Mouse (Mus musculus): ENCODE measurements around the gene Ltb4r2. TPM values are rescaled to one million over a fixed set of nuclear protein-coding genes. Genes with fewer than 3 reads are reported as not detected.

Ltb4r2 gene
- polyA plus RNA-seq, 1 experiment from 2014 or later = 0.27 TPM

GRCm38 (mm10) chr14:55781310-55781709 is 20.1 kb downstream of the Ltb4r2 start:
- H3K9me3 ChIP-seq (ENCODE audit: control insufficient read depth, low read length) = no peaks in the 10 kb centered on the region
- no peak overlapping the region for H3K4me3 ChIP-seq (ENCODE audit: control insufficient read depth in 1 of 2, insufficient read depth in 1 of 2, low read depth in 1 of 2, low read length in 2 of 2)
- 14% methylated on average over 14 of the region's 14 CpGs for WGBS
- peaks cover 36% of the 10 kb centered on the region for H3K27me3 ChIP-seq (ENCODE audit: control insufficient read depth, insufficient read depth, low read length)
- 0 out of 4 replicates have a peak overlapping the region, but pooled peaks of 1 of the 2 experiments have one; percentile 34 for H3K27ac ChIP-seq (replicated peaks in 1 of 2; ENCODE audit: control insufficient read depth in 1 of 2, insufficient read depth in 1 of 2, low read depth in 2 of 2, low read length in 2 of 2)
- peaks cover 11 to 13% of the 10 kb centered on the region in 2 experiments; a peak in 3 of 4 replicates for H3K4me1 ChIP-seq (ENCODE audit: control insufficient read depth in 2 of 2, insufficient read depth in 2 of 2, low read length in 2 of 2)
- peak overlapping the region; percentile 63 for H3K4me2 ChIP-seq (ENCODE audit: low read length)
- H3K9ac ChIP-seq (ENCODE audit: low read length) = 0 out of 2 replicates have a peak overlapping the region, but pooled peaks have one; percentile 4
- peaks cover 22% of the 10 kb centered on the region for H3K36me3 ChIP-seq (ENCODE audit: control insufficient read depth, insufficient read depth, low read length)
- peak; percentile 36; the same call in 1 of the 2 replicates for ATAC-seq (ENCODE audit: insufficient number of reproducible peaks, insufficient read depth, low FRiP score, low read depth)

DNA sequence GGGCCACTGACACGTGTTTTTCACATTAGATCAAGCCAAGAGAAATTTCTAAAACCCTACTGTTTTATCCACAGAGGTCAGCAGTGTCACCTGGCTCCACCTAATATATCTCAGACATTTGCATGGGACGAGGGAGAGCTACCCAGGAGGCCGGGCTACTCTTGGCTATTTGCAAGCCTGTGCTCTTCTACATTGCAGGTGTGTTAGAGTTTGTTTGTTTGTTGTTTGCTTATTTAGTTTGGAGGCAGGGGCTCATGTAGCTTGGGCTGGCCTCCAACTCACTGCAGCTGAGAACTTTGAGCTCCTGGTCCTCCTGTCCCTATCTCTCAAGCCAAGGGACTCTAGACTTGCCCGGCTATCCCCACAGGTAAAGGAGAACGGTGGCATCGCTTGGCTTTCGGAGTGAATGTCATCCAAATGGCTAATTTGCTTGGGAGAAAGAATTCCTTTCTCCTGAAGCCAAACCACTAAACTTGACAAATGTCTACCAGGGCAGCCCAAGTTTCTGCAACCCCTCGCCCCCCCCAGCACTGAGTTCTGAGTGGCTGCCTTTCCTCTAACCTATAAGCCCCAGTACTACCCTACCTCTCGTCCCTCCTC is 21.2 kb downstream of the Ltb4r2 start:
- Histone ChIP-seq H3K36me3 (ENCODE audit: control insufficient read depth, insufficient read depth, low read length) (peaks cover 22% of the 10 kb centered on the region), H3K4me2 (ENCODE audit: low read length) (peak overlapping the region; percentile 63), H3K9ac (ENCODE audit: low read length) (peak overlapping the region; percentile 58), H3K27me3 (ENCODE audit: control insufficient read depth, insufficient read depth, low read length) (peaks cover 48% of the 10 kb centered on the region), H3K4me3 (ENCODE audit: control insufficient read depth in 1 of 2, insufficient read depth in 1 of 2, low read depth in 1 of 2, low read length in 2 of 2) (peak overlapping the region; percentile 33 to 51), H3K9me3 (ENCODE audit: control insufficient read depth, low read length) (no peaks in the 10 kb centered on the region), H3K27ac (replicated peaks in 1 of 2; ENCODE audit: control insufficient read depth in 1 of 2, insufficient read depth in 1 of 2, low read depth in 2 of 2, low read length in 2 of 2) (peak overlapping the region; percentile 58 to 89; a peak in 3 of 4 replicates), H3K4me1 (ENCODE audit: control insufficient read depth in 2 of 2, insufficient read depth in 2 of 2, low read length in 2 of 2) (peaks cover 7 to 9% of the 10 kb centered on the region in 2 experiments; a peak in 3 of 4 replicates)
- WGBS = 51% methylated on average over 9 of the region's 9 CpGs
- no peak for ATAC-seq (ENCODE audit: insufficient number of reproducible peaks, insufficient read depth, low FRiP score, low read depth)

DNA sequence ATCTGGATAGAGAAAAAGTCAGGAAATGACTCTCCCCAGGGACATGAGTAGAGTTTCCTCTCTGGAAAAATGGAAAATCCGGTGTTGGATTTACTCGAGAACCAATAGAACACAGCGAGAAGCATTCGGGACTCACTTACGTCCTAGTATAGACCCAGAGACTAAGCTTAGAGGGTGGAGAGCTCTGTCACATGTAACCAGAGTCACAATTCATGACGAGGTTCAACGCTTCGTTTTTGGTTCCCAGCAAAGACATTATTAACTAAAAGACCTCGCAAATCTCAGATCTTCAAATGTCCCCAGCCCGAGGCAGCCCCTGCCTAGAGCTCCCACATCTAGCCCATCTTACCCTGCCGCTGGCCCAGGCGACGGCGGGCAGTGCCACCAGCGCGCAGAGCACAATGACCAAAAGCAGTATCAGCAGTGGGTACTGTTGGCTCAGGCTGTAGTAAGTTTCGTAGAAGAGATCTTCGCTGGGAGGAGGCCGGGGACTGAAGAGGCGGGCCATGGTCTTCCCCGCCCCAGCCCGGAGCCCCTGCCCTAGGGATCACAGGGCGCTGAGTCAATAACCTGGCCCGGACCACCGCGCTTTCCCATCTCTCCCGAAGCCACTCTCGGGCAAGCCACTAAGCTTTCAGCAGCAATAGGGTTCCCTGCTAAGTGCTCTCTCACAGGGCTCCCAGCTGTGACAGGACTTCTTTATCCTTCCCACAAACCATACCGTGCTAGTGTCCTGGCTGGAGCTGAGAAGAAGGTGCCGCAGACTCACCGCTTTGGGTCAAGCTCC is 22.1 kb downstream of the Ltb4r2 start:
- H3K27ac ChIP-seq (replicated peaks in 1 of 2; ENCODE audit: control insufficient read depth in 1 of 2, insufficient read depth in 1 of 2, low read depth in 2 of 2, low read length in 2 of 2) = peak overlapping the region; percentile 80 to 89
- no peaks in the 10 kb centered on the region for H3K9me3 ChIP-seq (ENCODE audit: control insufficient read depth, low read length)
- H3K27me3 ChIP-seq (ENCODE audit: control insufficient read depth, insufficient read depth, low read length) = peaks cover 54% of the 10 kb centered on the region
- under 1% methylated on average over 31 of the region's 31 CpGs for WGBS
- H3K36me3 ChIP-seq (ENCODE audit: control insufficient read depth, insufficient read depth, low read length) = peaks cover 13% of the 10 kb centered on the region
- H3K4me2 ChIP-seq (ENCODE audit: low read length) = peak overlapping the region; percentile 63
- ATAC-seq (ENCODE audit: insufficient number of reproducible peaks, insufficient read depth, low FRiP score, low read depth) = 0 out of 2 replicates have a peak, but pooled peaks have one; percentile 11
- H3K9ac ChIP-seq (ENCODE audit: low read length) = peak overlapping the region; percentile 68
- peak overlapping the region; percentile 51 to 53 for H3K4me3 ChIP-seq (ENCODE audit: control insufficient read depth in 1 of 2, insufficient read depth in 1 of 2, low read depth in 1 of 2, low read length in 2 of 2)
- peaks cover 13 to 14% of the 10 kb centered on the region in 2 experiments for H3K4me1 ChIP-seq (ENCODE audit: control insufficient read depth in 2 of 2, insufficient read depth in 2 of 2, low read length in 2 of 2)

DNA sequence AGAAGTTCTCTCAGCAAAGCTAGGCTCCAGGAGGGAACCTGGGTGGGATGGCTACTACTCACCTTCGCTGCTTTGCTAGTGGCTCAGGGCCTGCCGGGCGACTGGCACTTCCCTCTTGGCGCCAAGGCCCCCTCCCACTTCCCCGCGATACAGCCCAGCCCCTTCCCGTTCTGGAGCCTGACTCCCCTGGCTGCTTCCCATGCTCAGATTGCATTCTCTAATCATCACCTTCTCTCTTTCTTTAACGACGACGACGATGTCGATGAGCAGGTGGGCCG is 22.7 kb downstream of the Ltb4r2 start, which contains the start of gene Adcy4:
Adcy4 (minus strand) TSS at position 138 of the 278 bp plus-strand sequence.
- 1% methylated on average over 13 of the region's 13 CpGs for WGBS
- H3K4me1 ChIP-seq (ENCODE audit: control insufficient read depth in 2 of 2, insufficient read depth in 2 of 2, low read length in 2 of 2) = peaks cover 14 to 17% of the 10 kb centered on the region in 2 experiments
- peak within 1 kb of the TSS; percentile 68 for H3K9ac ChIP-seq (ENCODE audit: low read length)
- peak within 1 kb of the TSS; percentile 51 to 53 for H3K4me3 ChIP-seq (ENCODE audit: control insufficient read depth in 1 of 2, insufficient read depth in 1 of 2, low read depth in 1 of 2, low read length in 2 of 2)
- peaks cover 11% of the 10 kb centered on the region; the same call in 1 of the 2 replicates for H3K36me3 ChIP-seq (ENCODE audit: control insufficient read depth, insufficient read depth, low read length)
- no peak for ATAC-seq (ENCODE audit: insufficient number of reproducible peaks, insufficient read depth, low FRiP score, low read depth)
- no peaks in the 10 kb centered on the region for H3K9me3 ChIP-seq (ENCODE audit: control insufficient read depth, low read length)
- peak within 1 kb of the TSS; percentile 80 to 89 for H3K27ac ChIP-seq (replicated peaks in 1 of 2; ENCODE audit: control insufficient read depth in 1 of 2, insufficient read depth in 1 of 2, low read depth in 2 of 2, low read length in 2 of 2)
- H3K27me3 ChIP-seq (ENCODE audit: control insufficient read depth, insufficient read depth, low read length) = peaks cover 59% of the 10 kb centered on the region
- H3K4me2 ChIP-seq (ENCODE audit: low read length) = peak within 1 kb of the TSS; percentile 63

GRCm38 (mm10) chr14:55785195-55785594 is 24.0 kb downstream of the Ltb4r2 start:
- H3K9ac ChIP-seq (ENCODE audit: low read length) = no peak overlapping the region

DNA sequence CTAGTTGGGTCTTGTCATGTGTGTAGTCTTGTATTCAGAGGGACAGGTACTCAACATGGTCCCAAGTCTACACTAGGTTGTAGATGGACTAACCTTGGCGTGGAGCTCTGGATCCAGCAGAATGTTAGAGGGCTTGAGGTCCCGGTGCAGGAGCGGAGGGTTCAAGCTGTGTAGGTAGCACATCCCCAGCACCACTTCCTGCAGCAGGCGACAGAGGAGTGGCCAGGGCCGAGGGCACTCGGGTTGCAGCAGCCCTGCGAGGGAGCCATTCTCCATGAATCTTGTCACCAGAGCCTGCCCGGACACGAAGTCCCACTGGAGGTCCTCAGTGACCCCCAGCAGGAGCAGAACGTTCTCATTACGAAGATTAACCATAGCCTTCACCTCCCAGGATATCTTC is 26.5 kb downstream of the Ltb4r2 start:
- H3K36me3 ChIP-seq (ENCODE audit: control insufficient read depth, insufficient read depth, low read length) = no peaks in the 10 kb centered on the region
- no peak overlapping the region for H3K9ac ChIP-seq (ENCODE audit: low read length)
- no peak for ATAC-seq (ENCODE audit: insufficient number of reproducible peaks, insufficient read depth, low FRiP score, low read depth)
- WGBS = 24% methylated on average over 11 of the region's 11 CpGs
- peak overlapping the region; percentile 74 for H3K4me2 ChIP-seq (ENCODE audit: low read length)
- peaks cover 11% of the 10 kb centered on the region in 2 experiments for H3K4me1 ChIP-seq (ENCODE audit: control insufficient read depth in 2 of 2, insufficient read depth in 2 of 2, low read length in 2 of 2)
- no peaks in the 10 kb centered on the region for H3K9me3 ChIP-seq (ENCODE audit: control insufficient read depth, low read length)
- no peak overlapping the region for H3K27ac ChIP-seq (replicated peaks in 1 of 2; ENCODE audit: control insufficient read depth in 1 of 2, insufficient read depth in 1 of 2, low read depth in 2 of 2, low read length in 2 of 2)
- peak overlapping the region; percentile 38 to 54 for H3K4me3 ChIP-seq (ENCODE audit: control insufficient read depth in 1 of 2, insufficient read depth in 1 of 2, low read depth in 1 of 2, low read length in 2 of 2)
- H3K27me3 ChIP-seq (ENCODE audit: control insufficient read depth, insufficient read depth, low read length) = peaks cover 52% of the 10 kb centered on the region

More at GRCm38 (mm10) chr14:55785195-55785594, 24.0 kb downstream of the Ltb4r2 start:
- no peak overlapping the region for H3K27ac ChIP-seq (replicated peaks in 1 of 2; ENCODE audit: control insufficient read depth in 1 of 2, insufficient read depth in 1 of 2, low read depth in 2 of 2, low read length in 2 of 2)
- H3K4me3 ChIP-seq (ENCODE audit: control insufficient read depth in 1 of 2, insufficient read depth in 1 of 2, low read depth in 1 of 2, low read length in 2 of 2) = no peak overlapping the region
- H3K27me3 ChIP-seq (ENCODE audit: control insufficient read depth, insufficient read depth, low read length) = peaks cover 63% of the 10 kb centered on the region
- ATAC-seq (ENCODE audit: insufficient number of reproducible peaks, insufficient read depth, low FRiP score, low read depth) = no peak
- H3K36me3 ChIP-seq (ENCODE audit: control insufficient read depth, insufficient read depth, low read length) = 0 out of 2 replicates have a peak, but pooled peaks cover 5% of the 10 kb centered on the region
- 0 out of 2 replicates have a peak overlapping the region, but pooled peaks have one; percentile 63 for H3K4me2 ChIP-seq (ENCODE audit: low read length)
- H3K9me3 ChIP-seq (ENCODE audit: control insufficient read depth, low read length) = no peaks in the 10 kb centered on the region
- WGBS = 30% methylated on average over 6 of the region's 6 CpGs
- peaks cover 14 to 17% of the 10 kb centered on the region in 2 experiments for H3K4me1 ChIP-seq (ENCODE audit: control insufficient read depth in 2 of 2, insufficient read depth in 2 of 2, low read length in 2 of 2)

- H3K27me3 ChIP-seq (ENCODE audit: control insufficient read depth, insufficient read depth, low read length) = peaks cover 50% of the 10 kb centered on the region
- no peak for ATAC-seq (ENCODE audit: insufficient number of reproducible peaks, insufficient read depth, low FRiP score, low read depth)
- peak within 1 kb of the TSS; percentile 32; the same call in 1 of the 2 replicates for H3K9ac ChIP-seq (ENCODE audit: low read length)
- no peak within 1 kb of the TSS for H3K27ac ChIP-seq (replicated peaks in 1 of 2; ENCODE audit: control insufficient read depth in 1 of 2, insufficient read depth in 1 of 2, low read depth in 2 of 2, low read length in 2 of 2)
- H3K36me3 ChIP-seq (ENCODE audit: control insufficient read depth, insufficient read depth, low read length) = no peaks in the 10 kb centered on the region
- H3K9me3 ChIP-seq (ENCODE audit: control insufficient read depth, low read length) = no peaks in the 10 kb centered on the region
- H3K4me2 ChIP-seq (ENCODE audit: low read length) = peak within 1 kb of the TSS; percentile 74
- 4% methylated on average over 40 of the region's 40 CpGs for WGBS
- H3K4me3 ChIP-seq (ENCODE audit: control insufficient read depth in 1 of 2, insufficient read depth in 1 of 2, low read depth in 1 of 2, low read length in 2 of 2) = peak within 1 kb of the TSS; percentile 38 to 54
- H3K4me1 ChIP-seq (ENCODE audit: control insufficient read depth in 2 of 2, insufficient read depth in 2 of 2, low read length in 2 of 2) = peaks cover 11% of the 10 kb centered on the region in 2 experiments
Measured at GRCm38 (mm10) chr14:55788256-55789050, 27.2 kb downstream of the Ltb4r2 start, which contains the start of gene Ripk3. Ripk3 (minus strand) TSS chr14:55788865.
